Mouse (Mus musculus): Measurements from ENCODE around the gene Chst8. TPM values are rescaled to one million over a fixed set of nuclear protein-coding genes. Genes with fewer than 3 reads are reported as not detected.

Gene Chst8
- polyA plus RNA-seq, 1 experiment from 2014 or later: 5.7 TPM

Other genes starting within 250 kb of the Chst8 start
- gene Kctd15, start 156.0 kb downstream of the Chst8 start, polyA plus RNA-seq (2016; fragmentation: Nextera tagmentation; extraction: Ambion mirVana): 57.1 and 61.0 TPM in 2 replicates
- gene Pepd, start 99.7 kb upstream of the Chst8 start, polyA plus RNA-seq (2016; fragmentation: Nextera tagmentation; extraction: Ambion mirVana): 74.0 and 78.5 TPM in 2 replicates
- gene Cebpg, start 243.9 kb upstream of the Chst8 start, polyA plus RNA-seq (2016; fragmentation: Nextera tagmentation; extraction: Ambion mirVana): 45.0 and 46.3 TPM in 2 replicates